Mouse (Mus musculus) G1E (cell line): ENCODE results near the gene Tbata.

Experiments used
- CTCF ChIP-seq: IDR thresholded peaks from 2 replicates; pipeline ENCODE4 v1.5.1; 2012; ENCODE audit warnings: low read depth, low read length, inconsistent platforms, mixed read lengths
- GATA1 ChIP-seq: IDR thresholded peaks from 2 replicates; pipeline ENCODE4 v1.6.1; 2012; ENCODE audit warnings: borderline replicate concordance, low read length, inconsistent platforms, mixed read lengths
- GATA2 ChIP-seq: IDR thresholded peaks from 2 replicates; pipeline ENCODE4 v1.6.1; 2012; ENCODE audit warnings: low read depth, low read length, inconsistent platforms, borderline replicate concordance
- POLR2AphosphoS5 ChIP-seq: IDR thresholded peaks from 2 replicates; pipeline ENCODE4 v1.6.1; 2012; ENCODE audit warnings: low read depth, low read length, inconsistent platforms; ENCODE audit not compliant: insufficient replicate concordance

DNA sequence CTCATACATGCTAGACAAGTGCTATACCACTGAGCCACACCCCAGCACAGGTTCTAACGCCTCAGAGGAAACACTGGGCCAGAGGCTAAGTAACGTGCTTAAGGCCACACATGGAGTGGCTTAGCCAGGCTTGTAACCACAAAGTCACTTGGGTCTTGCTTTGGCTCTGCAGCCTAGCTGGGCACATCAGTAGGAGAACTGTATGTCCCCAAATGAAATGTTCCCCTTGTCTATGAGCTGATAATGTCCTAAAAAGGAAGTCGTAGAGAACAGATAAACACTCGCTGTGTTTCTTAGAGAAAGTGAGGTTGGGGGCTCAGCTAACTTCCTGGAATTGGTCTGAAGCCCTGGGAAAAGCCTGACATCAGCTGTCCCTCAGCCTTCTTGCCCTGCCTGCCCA, 44.4 kb downstream of the Tbata start:
- TF ChIP-seq GATA1: no peak
- TF ChIP-seq CTCF: no peak
- TF ChIP-seq POLR2AphosphoS5: no peak
- no peak for TF ChIP-seq GATA2
